Mouse (Mus musculus) bone marrow, adult 2 months (tissue): ENCODE measurements around the gene Olfr961. TPM values are rescaled to one million over a fixed set of nuclear protein-coding genes. Genes with fewer than 3 reads are reported as not detected.

Source experiments
- H3K27ac ChIP-seq: fragments of 200-500 bp; 2 replicates; pipeline ENCODE4 v1.5.1; 2012; ENCODE audit warnings: low read depth, mild to moderate bottlenecking, control low read depth, inconsistent platforms, low read length; ENCODE audit not compliant: control insufficient read depth, poor library complexity, insufficient read depth
- H3K4me1 ChIP-seq: fragments of 200-500 bp; 2 replicates; pipeline ENCODE4 v1.6.1; 2011; ENCODE audit warnings: low read length; ENCODE audit not compliant: control insufficient read depth, insufficient read depth
- H3K4me3 ChIP-seq: fragments of 200-500 bp; replicated peaks from 2 replicates; pipeline ENCODE3; 2011; ENCODE audit warnings: mild to moderate bottlenecking, low read depth, low read length, control low read depth; ENCODE audit not compliant: control insufficient read depth
- CTCF ChIP-seq: fragments of 200-500 bp; IDR thresholded peaks from 2 replicates; pipeline ENCODE4 v1.5.1; 2011; ENCODE audit warnings: low read length, control low read depth; ENCODE audit not compliant: control insufficient read depth, insufficient read depth
- POLR2A ChIP-seq: fragments of 200-500 bp; IDR thresholded peaks from 2 replicates; pipeline ENCODE4 v1.6.1; 2011; ENCODE audit warnings: low read depth, mild to moderate bottlenecking, control low read depth, low read length, borderline replicate concordance; ENCODE audit not compliant: control insufficient read depth
- WGBS: fragments of 180-500 bp; shearing (Covaris S2); methylation state at CpG from one replicate; pipeline ENCODE4 v1.1.7; 2018; 5-methylcytosine and 5-hydroxymethylcytosine counted together
- polyA plus RNA-seq: library from polyadenylated mRNA; stranded (reverse); fragments of >200 nt; gene quantifications from 2 replicates; pipeline ENCODE4 v1.2.4, GENCODE M21; 2011; ENCODE audit warnings: low replicate concordance; ENCODE audit not compliant: missing spikeins, insufficient read depth, insufficient read length

The Olfr961 gene
- polyA plus RNA-seq, 1 experiment, result not detected

DNA sequence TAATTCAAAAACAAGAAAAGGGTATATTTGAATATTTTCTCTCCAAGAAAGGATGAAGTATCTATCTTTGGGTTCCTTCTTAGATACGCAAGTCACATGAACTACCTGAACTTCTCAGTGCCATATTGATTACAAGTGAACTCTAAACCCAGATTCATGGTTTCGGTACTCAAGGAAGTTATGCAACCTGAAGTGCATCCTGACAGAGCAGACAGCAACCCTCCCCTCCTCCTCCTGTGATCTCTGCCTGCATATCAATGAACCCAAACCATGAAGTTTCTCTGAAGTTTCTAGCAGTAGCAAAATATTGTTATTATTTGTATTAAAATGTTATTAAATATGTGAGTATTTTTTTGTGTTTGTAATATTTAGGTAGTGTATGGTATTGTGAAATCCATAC lies 33.7 kb downstream of the Olfr961 start:
- Histone ChIP-seq H3K27ac (no peak overlapping the region), H3K4me3 (no peak overlapping the region), H3K4me1 (no peaks in the 10 kb centered on the region)
- 58% methylated on average over 2 of the region's 2 CpGs for WGBS
- no peak for TF ChIP-seq POLR2A
- TF ChIP-seq CTCF, result no peak

DNA sequence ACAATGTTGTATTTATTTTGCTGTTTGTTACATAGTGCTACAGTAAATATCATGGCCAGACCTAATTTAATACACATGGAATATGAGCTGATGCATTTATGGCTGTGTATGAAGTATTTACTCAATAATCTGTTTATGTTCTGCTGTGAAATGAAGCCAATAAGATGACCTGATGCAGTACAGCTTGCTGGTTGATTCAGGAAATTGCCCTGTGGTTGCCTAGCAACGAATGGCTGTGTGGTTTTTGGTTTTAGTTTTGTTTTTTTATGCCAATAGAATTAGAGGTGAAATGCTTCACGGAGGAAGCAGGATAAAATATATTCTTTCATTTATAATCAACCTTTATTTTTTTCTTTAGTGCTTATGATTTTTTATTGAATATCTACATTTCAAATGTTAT lies 34.4 kb downstream of the Olfr961 start:
- TF ChIP-seq POLR2A (no peak), CTCF (no peak)
- Histone ChIP-seq H3K4me3 (no peak overlapping the region), H3K4me1 (no peaks in the 10 kb centered on the region), H3K27ac (no peak overlapping the region)
- WGBS, result 4% methylated on average over 2 of the region's 2 CpGs

Other genes with a start within 250 kb of the Olfr961 start
- gene Olfr952, start 217.9 kb upstream of the Olfr961 start, polyA plus RNA-seq, result not detected in 2 replicates
- gene Olfr954, start 188.4 kb upstream of the Olfr961 start, polyA plus RNA-seq, result not detected in 2 replicates
- gene Olfr955, start 173.1 kb upstream of the Olfr961 start, polyA plus RNA-seq, result not detected in 2 replicates
- gene Olfr44, start 151.1 kb upstream of the Olfr961 start, polyA plus RNA-seq, result not detected in 2 replicates
- gene Olfr957, start 129.3 kb upstream of the Olfr961 start, polyA plus RNA-seq, result not detected in 2 replicates
- not detected in 2 replicates for gene Olfr958, start 91.0 kb upstream of the Olfr961 start, polyA plus RNA-seq
- gene Olfr959, start 69.5 kb upstream of the Olfr961 start, polyA plus RNA-seq, result not detected in 2 replicates
- 0.35 TPM in 1 of 2 replicates, not detected in the other for gene AW551984, start 40.7 kb upstream of the Olfr961 start, polyA plus RNA-seq
- gene Olfr148, start 34.4 kb upstream of the Olfr961 start, polyA plus RNA-seq, result not detected in 2 replicates
- gene Olfr960, start 23.7 kb upstream of the Olfr961 start, polyA plus RNA-seq, result not detected in 2 replicates
- not detected in 2 replicates for gene Olfr963, start 22.1 kb downstream of the Olfr961 start, polyA plus RNA-seq
- not detected in 2 replicates for gene Olfr149, start 62.0 kb downstream of the Olfr961 start, polyA plus RNA-seq
- not detected in 2 replicates for gene Olfr965, start 66.3 kb downstream of the Olfr961 start, polyA plus RNA-seq
- gene Olfr150, start 85.9 kb downstream of the Olfr961 start, polyA plus RNA-seq, result 1.1 and 5.3 TPM in 2 replicates
- gene Olfr967, start 101.2 kb downstream of the Olfr961 start, polyA plus RNA-seq, result not detected in 2 replicates
- not detected in 2 replicates for gene Olfr968, start 138.2 kb downstream of the Olfr961 start, polyA plus RNA-seq
- not detected in 2 replicates for gene Olfr969, start 145.9 kb downstream of the Olfr961 start, polyA plus RNA-seq
- gene Olfr970, start 163.8 kb downstream of the Olfr961 start, polyA plus RNA-seq, result not detected in 2 replicates
- gene Olfr971, start 191.8 kb downstream of the Olfr961 start, polyA plus RNA-seq, result 0.65 TPM in 1 of 2 replicates, not detected in the other
- not detected in 2 replicates for gene Olfr972, start 221.3 kb downstream of the Olfr961 start, polyA plus RNA-seq